Mouse (Mus musculus) kidney, postnatal 36 days (tissue): ENCODE measurements around the gene Fam227a.

ENCODE experiments used
- DNase-seq, 2 experiments: peaks; one replicate each; pipeline ENCODE4 v3.0.0; 2021 to 2022; ENCODE audit warnings: mixed read lengths in 2 of 2

The Fam227a gene

DNA sequence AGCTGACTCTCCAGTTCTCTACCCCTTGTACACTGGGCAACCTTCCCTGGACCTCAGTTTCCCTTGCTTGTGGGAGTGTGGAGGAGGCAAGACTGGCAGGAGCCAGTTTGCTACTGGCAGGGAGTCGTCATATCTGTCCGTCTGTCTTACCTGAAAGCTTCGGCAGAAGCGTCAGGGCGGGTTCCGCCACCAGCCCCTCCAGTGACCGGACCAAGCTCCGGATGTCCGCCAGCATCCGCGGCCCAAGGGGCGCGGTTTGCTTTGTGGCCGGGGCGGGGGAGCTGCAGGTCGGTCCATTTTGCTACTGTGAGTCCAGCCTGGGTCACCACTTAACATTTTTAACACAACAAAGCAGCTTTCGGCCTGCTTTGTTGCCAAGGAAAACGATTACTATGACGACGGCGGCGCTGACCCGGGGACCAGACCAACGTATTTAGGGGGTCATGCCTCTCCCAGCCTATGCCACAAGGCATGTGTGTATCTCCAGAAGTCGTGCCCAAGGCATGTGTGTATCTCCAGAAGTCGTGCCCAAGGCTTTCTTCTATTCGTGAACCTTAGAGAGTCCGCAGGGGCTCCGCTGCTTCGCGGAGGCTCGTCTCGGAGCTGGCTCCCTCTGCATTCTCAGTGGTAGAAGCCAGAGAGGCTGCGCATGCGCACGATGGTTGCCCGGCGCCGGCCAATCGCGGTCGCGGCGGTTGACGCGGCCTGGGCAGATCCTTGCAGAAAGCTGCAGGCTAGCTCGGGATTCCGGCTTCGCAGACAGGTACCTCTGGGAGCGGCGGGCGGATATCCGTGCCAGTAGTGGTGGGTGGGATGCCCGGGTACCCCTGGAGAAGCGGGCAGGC lies at the start of gene Fam227a, which contains the start of gene Cby1:
Fam227a (minus strand) TSS at position 426 of the 845 bp plus-strand sequence.
Cby1 (plus strand) TSS at position 669 of the 845 bp plus-strand sequence.
- DNase-seq = peak; percentile 96 to 97

DNA sequence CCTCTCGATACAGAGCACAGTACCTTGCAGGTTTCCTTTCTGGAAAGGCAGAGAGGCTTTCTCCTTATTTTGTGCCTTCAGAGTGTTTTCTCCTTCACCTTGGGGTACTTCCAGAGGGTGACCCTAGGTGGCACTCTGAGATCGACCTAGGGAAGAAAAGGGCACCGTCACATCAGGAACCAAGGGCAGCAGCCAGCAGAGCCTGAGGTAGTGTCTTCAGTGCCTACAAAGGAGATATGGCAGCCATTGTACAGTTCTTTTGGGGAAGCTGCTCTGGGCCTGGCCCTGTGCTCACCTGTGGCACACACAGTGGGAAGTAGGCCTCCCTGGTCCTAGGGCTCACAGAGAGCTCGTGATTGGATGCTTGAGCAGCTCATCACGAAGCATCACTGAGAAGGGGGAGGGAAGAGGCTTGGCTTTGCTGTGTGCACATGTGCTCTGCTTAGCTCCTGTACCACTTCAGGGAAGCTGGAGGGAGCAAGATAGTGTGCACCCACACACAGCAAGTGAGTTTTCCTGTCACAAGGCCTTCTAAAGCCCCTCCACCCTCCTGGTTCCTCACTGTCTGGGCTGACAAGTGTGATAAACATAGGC lies 49.6 kb upstream of the Fam227a start:
- DNase-seq = no peak

DNA sequence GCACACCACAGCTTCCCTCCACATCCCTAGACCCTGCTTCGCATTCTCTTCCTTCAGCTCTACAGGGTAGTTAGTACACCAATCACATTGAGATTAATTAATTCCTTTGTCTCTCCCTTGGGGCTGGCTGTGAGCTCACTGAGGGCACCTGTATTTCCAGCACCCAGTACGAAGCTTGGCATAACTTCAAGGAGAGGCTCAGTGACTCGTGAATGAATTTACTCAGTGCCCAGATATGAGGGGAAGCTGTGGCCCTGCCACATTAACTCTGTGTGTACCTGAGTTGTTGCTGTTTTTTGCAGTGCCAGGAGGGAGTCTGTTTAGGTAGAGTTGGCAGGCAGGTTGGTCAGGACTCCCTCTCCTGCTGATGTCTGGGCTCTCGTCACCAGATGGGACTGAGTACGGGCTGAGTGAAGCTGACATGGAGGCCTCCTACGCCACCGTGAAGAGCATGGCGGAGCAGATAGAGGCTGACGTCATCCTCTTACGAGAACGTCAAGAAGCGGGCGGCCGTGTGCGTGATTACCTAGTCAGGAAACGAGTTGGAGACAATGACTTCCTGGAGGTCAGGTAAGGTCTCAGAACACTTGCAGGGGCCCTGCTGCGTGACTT lies 48.0 kb upstream of the Fam227a start:
- DNase-seq = peak in 1 of 2 experiments; percentile 45

DNA sequence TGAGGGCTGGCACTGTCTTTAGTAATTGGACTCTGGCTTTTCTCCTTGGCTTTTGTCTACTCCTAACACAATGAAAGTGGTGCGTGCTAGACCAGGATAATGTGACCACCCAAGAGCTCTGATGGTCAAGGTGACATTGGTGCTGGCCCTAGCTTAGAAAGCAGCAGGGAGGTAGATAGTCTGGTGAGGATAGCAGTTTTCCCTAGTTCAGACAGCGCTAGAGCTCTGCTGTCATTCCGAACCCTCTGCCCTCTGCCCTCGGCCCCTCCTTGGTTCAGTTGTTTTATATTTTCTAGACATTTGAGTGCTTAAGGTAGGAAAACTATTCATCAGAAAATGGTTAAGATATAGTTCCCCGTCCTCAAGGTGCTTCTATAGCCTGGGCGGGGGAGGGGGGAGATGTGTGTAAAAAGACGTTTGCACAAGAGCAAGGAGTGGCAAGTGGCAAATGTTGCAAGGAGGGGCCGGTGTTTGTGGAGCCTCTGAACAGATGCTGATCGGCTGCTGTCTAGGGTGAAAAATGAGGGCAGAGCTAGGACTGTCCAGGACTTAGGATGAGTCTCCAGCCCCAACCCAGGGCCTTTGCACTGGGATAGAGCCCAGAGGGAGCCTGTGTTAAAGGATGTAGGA lies 38.9 kb upstream of the Fam227a start:
- DNase-seq = no peak

DNA sequence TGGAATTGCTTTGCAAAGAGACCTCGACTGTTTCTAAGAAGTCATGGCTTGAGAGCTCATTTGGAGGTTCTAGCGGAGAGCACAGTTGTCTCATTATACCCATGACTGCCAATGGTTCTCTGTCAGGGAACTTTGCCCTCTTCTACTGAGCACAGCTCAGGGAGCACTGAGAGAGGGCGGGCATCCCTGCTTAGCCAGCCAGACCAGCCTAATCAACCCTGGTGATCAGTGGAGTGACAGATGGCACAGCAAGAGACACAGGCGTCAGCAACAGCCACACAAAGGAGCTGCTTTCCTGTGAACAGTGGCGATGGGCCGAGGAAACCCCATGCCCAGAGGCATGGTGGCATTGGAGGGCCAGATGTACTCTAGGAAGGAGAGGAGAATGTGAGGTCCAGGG lies 38.3 kb upstream of the Fam227a start:
- peak; percentile 58 to 65 for DNase-seq

DNA sequence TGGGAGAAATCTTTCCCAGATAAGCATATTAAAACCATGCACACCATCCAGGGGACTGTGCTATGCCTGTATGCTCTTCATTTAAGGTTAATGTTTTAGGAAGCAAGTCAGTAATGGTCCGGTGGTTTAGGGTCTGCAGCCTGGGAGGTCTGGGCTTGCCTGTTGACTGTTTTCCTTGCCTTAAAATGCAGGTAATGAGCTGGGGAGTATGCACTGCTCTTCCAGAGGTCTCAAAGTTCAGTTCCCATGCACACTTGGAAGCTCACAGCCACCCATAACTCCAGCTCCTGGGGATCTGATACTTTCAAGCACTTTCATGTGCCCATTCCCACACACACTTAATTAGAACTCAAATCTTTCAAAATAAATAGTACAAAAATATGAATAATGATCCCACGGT lies 37.8 kb upstream of the Fam227a start:
- DNase-seq = peak; percentile 33 to 42

DNA sequence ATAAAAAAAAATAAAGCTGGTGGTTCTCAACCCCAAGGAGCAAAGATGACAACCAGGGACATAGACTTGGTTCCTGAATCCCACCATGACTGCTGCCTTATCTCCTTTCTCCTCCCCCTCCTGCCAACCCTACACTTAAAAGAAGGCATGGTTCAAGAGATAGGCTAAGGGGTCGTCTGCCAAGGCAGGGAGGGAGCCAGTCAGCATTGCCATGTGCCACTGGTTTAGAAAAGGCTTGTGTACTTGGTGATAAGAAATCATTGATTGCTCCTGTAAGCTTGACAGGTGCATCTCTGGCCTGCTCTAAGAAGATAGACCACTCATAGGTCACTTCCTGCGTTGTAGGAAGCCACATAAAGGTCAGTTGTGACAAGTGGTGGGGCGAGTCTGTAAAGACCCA lies 36.8 kb upstream of the Fam227a start:
- no peak for DNase-seq

DNA sequence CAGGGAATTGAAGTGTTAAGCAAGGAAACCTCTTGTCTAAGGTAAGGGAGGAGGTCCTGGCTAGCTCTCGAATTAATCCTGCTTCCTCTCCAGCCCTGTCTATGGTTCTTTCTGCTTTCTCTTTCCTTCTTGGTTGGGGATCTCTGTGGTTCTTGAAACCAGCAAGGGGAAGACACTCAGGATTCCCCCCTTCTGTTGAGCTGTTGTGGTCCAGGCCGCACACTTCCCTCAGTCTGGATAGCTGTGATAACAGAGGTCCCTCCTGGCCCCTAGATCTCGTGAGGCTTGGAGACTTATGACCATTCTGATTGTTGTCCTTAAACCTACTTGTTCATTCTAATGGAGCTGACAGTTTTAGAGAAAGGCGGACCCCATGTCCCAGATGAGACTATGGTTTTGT lies 35.8 kb upstream of the Fam227a start:
- no peak for DNase-seq

DNA sequence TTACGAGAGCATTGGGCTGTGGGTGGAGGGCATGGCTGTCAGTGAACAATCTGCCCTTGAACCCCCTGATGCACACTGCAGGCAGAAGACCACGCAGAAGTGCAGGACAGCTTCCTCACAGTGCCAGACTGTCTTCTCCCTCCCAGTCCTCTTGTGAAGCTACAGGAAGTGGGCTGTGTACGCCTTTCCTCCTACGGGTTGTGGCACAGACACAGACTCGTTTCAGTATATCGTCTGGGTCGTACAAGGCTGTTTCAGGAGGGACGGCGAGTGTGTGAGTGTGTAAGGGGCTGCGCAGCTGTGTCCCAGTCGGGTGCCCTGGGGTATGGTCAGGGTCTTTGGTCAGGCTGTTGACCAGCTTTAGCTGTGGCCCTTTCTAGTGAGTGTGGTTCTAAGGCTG lies 35.0 kb upstream of the Fam227a start:
- no peak for DNase-seq

DNA sequence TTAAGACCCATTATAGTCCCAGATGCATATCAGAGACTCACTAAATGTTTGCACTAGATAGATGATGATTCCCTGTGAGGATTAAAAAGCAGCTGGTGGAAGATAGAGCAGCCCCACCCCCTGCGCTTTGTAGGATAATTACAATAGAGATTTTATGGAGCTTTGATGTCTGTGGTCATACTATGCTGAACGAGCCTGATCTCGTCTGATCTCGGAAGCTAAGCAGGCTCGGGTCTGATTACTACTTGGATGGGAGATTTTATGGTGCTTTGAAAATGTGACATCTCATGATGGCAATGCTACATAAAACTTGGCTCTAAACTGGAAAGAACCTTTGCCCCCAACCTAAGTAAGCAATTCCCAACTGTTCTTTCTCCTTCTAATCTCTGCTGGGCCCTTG lies 33.6 kb upstream of the Fam227a start:
- no peak for DNase-seq

DNA sequence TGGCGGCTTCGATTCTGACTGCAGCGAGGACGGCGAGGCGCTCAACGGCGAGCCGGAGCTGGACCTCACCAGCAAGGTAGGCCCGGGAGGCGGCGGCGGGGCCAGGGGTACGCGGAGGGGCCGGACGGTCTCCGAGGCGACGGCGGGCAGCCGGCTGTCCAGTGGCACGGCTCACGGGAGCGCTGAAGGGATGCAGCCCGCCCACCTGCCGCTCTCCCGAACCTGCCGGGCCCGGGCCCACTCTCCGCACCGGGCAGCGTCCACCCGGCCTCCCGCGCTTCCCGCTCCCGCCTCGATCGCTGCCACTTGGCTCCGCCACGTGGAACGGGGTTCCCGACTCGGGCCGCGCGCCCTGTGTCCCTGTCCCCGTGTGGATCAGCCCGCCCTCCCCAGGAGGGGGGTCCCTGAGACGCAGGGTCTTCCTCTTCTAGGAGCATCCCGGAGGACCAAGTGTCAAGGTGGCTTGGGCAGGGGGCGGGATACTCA lies 32.3 kb upstream of the Fam227a start:
- DNase-seq = peak in 1 of 2 experiments; percentile 30

DNA sequence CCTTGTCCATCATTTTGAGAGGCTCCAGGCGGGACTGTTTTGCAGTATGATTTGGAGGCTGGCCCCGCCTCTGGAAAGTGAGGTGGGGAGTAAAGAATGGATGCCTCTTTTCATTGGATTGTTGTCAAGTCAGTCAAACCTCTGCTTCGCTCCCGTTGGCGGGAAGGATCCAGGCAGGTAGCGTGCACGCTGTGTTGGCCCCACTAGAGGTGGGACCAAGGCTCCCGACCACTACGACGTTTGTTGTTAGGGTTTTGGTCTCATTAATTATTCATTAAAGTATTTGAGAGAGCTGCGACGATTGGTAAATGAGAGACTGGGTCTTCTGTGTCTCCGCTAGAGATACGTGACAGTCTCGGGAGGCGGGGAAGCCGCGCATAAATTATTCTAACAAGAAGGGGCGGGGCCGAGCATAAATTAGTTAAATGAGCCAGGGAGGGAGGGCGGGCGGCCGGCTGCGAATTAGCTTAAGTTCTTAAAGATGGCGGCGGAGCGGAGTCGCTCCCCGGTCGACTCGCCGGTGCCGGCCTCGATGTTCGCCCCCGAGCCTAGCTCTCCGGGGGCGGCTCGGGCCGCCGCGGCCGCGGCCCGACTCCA lies 31.8 kb upstream of the Fam227a start, which contains the start of gene Gtpbp1:
Gtpbp1 (plus strand) TSS at position 420 of the 597 bp plus-strand sequence.
- peak; percentile 98 to 99 for DNase-seq

DNA sequence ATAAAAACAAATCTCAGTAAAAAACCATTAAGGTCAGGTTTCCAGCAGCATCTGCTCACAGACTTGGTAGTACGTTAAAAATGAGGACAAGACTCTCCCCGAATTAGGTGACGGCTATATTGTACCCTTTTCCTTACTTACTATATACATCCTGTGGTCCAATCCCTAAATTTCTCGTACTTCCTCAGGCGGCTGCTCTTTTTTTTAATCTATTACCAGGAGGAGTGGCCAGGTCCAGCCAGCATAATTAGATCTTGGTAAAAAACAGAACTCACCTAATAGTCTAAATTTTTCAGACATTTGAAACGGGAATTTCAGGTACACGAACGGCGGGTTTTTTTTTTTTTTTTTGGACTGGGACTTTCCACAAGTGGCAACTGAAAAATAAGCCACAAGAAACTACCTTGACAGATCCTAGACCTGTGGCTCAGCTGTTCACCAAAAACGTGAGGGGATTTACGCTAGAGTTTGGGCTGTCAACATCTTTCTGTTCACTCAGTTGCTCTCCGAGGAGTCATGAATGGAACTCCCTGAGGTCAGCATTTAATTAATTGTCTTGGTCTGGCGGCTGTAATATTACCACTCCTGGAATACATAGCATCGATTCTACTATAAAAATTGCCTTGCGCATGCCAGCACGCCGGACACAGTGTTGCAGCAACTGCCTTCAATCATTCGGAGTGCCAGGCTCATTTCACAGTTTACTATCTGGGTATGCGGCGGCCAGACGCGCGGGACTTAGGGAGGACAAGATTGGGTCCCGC lies 31.1 kb upstream of the Fam227a start:
- no peak for DNase-seq

DNA sequence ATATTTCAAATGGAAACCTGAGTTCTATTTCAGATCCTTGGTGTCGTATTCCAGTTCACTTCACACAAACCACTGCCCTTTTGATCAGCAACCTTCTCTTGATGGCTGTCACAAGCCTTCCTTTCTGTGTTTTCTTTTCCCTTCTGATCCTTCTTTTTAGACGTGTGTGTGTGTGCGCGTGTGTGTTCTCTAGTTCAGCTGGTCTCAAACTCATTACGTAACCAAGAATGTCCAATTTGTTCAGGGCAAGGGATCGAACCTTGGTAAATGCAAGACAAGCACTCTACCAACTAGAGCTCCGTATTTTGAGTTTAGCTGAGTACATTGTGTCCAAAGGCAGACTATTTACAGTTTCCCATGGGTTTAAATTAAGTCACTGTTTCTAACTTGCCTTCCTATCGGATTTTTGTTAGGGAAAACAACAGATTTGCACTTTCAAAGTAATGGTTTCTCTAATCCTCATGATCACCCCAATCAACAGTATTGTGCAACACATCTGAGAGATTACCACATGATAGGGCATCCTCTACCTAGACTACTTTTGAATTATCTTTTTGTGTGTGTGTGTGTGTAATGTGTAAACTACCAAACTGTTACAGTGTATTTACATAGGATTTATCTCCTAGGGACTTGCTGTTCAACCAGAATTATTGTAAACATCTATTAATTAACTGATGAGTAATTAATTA lies 29.7 kb upstream of the Fam227a start:
- no peak for DNase-seq

DNA sequence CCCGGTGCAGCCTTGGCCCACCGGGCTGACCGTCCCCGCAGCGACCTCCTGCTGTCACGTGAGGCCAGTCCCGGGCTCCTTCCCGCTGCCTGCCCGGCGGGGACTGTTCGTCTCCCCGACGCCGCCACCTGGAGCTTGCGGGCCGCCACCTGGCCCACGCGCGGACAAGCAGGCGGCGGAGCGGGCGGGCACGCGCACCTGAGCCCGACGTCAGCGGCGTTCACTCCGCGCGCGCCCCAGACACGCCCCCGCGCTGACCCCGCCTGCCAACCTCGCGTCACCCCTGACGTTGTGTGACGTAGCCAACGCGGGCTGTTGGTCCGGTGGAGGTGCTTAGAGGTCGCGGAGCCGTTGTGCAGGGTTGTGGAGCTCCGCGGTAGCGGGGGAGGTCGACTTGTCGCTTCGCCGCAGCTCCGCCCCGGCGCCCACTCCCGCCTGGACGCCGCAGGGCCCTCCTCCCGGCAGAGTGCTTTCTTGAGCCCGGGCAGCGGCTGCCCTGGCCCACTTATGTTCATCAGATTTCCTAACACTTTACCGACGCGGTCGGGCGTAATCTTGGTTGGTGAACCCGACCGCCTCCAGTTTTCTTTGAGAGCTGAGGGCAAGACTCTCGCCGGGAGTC lies 29.0 kb upstream of the Fam227a start, which contains the start of gene Josd1:
Josd1 (minus strand) TSS at position 274 of the 622 bp plus-strand sequence.
- peak; percentile 96 to 98 for DNase-seq

DNA sequence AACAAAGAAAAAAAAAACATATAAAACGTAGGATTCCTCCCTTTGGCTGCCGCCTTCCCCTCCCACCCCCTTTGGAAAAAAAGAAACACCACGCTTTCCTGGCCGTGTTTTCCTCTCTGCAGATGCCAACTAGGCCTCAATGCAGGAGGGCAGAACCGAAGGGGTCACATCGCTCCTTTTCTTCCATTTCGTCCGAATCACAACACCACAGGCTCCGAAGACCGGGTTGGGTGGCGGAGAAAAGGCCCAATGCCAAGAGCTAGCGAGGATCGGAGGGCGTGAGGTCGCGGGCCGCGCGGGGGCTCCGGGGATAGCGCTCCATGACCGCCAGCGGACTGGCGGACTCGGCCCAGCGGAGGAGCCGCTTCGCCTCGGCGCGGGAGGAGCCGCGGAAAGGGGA lies 28.4 kb upstream of the Fam227a start:
- DNase-seq = no peak

DNA sequence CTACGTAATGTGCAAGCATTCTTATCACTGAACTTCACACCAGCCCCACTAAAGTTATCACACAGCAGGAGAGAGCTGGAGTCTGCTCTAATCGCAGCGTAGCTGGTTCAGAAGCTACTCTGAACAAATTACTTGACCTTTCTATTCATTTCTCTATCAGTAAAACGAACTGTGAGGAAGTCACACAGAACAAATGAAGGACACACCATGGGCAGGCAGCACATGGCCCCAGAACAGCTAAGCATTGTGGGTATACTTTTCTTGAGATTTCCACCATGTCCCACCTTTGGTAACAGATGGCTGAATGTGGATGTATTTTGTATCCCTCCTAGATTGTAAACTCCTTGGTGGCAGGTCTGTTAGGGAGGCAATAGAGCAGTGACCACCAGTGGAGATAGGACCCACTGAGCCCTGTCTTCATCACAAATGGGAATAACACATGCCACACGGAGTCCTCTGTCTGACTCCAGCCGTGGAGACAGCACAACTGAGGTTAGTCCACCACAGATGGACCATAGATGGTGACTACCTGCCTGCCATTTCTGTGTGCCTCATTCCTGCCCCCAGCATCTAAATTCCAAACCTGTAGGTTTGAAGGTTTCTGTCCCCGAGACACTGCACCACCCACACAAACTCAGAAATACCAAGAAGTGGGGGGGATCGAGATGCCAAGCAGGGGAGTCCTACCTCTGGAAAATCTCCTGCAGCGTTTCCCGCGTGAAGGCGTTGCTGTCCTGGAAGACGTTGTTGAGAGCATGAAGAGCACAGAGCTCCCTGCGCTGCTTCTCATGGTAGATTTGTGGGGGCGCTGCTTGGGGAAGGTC lies 27.5 kb upstream of the Fam227a start:
- DNase-seq = no peak

DNA sequence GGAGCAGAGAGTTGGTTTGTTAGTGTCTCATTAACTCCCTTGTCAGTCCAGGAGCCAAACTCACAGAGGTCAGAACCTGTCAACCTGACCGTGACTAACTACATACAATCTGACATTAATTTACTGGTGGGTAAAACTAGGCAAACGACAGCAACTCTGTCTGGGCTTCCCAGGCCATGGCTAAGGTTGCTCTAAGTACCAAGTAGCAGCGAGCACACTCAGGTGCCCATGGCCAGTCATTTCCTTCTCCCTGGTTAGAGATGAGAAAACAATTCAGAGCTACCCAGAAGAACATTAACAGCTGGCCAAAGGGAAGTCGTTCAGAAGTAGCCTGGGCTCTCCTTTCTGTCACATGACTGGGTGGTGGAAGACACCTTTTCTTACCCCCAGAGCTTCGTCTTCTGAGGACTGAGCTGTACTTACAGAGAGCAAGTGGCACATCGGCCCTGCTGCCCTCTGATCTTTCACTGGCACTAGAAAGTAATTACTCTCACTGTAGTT lies 26.4 kb upstream of the Fam227a start:
- DNase-seq = peak; percentile 55 to 74

DNA sequence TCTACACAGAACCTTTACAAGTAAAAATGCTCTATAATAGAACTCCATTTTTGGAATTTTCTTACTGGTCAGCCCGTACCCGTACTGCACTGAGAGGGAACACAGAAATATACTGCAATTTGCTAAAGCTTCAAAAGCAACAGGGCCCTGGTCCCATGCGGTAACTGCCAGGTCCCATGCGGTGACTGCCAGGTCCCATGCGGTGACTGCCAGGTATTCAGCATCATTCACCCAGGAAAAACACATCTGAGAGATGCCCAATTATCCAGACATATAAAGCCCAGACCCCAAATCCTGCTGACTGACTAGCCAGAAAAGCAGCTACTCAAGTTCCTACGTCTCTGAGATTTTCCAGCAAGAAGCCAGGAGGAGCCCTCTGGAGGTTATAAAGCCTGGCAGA lies 25.9 kb upstream of the Fam227a start:
- no peak for DNase-seq
